Mouse (Mus musculus) leukemia stem cell, adult 10-12 weeks (primary cell): ENCODE results near the gene Casp3. TPM values are rescaled to one million over a fixed set of nuclear protein-coding genes. Genes with fewer than 3 reads are reported as not detected.

Experiments used
- polyA plus RNA-seq: library from polyadenylated mRNA; stranded (reverse); fragments of >175 nt; gene quantifications from 2 replicates; pipeline ENCODE4 v1.2.3, GENCODE M21; 2012; ENCODE audit warnings: low replicate concordance

The Casp3 gene
- 3.2 and 22.4 TPM in 2 replicates for polyA plus RNA-seq

GRCm38 (mm10) chr8:46616879-46617689, at the start of gene Casp3, which contains the start of gene Primpol:
Gene Casp3, plus strand, starts transcription at chr8:46617291.
Gene Primpol, minus strand, starts transcription at chr8:46617212.

Other genes with a start within 250 kb of the Casp3 start
- gene Acsl1, start 146.3 kb upstream of the Casp3 start, polyA plus RNA-seq, result 6.2 and 14.4 TPM in 2 replicates
- gene Cenpu, start 65.3 kb upstream of the Casp3 start, polyA plus RNA-seq, result 10.2 and 30.7 TPM in 2 replicates
- 0.43 and 1.2 TPM in 2 replicates for gene Primpol, start 79 bp upstream of the Casp3 start, polyA plus RNA-seq
- 20.1 and 55.8 TPM in 2 replicates for gene Irf2, start 122.4 kb downstream of the Casp3 start, polyA plus RNA-seq